Mouse (Mus musculus): Measurements from ENCODE around the gene Izumo4. TPM values are rescaled to one million over a fixed set of nuclear protein-coding genes. Genes with fewer than 3 reads are reported as not detected.

The Izumo4 gene
- polyA plus RNA-seq, 1 experiment: 1.9 TPM

DNA sequence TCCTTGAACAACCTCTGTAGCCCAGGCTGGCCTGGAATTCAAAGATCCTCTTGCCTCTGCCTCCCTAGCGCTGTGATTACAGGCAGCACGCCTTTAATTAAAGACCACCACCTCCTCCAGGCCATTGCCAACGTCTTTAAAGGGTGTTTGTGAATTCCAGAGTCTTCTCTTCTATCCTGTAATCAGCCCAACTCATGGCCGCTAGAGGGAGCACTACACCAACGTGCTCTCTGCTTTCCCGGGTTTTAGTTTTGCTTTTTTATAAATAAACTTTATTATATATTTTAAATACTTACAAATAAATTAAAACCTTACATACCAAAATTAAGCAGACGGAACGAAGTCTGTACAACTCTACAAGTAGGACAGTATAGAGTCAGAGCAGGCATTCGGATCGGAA is 42.8 kb upstream of the Izumo4 start:
- Histone ChIP-seq H3K4me3 (peak overlapping the region; percentile 13), H3K36me3 (ENCODE audit: control insufficient read depth, insufficient read depth) (no peaks in the 10 kb centered on the region), H3K79me2 (ENCODE audit: control insufficient read depth, insufficient read depth) (peaks cover 13% of the 10 kb centered on the region), H3K27me3 (ENCODE audit: control insufficient read depth, insufficient read depth, insufficient read length) (no peaks in the 10 kb centered on the region), H3ac (ENCODE audit: control insufficient read depth, insufficient read length) (no peak overlapping the region), H3K4me2 (ENCODE audit: low read depth) (peak overlapping the region; percentile 75)
- TF ChIP-seq MYOD1 (IDR thresholded peaks at IDR 0.05; ENCODE audit: control insufficient read depth in 1 of 3, insufficient read length in 2 of 3, low read depth in 2 of 3): no peak
- TF ChIP-seq CEBPB (IDR thresholded peaks at IDR 0.05; ENCODE audit: insufficient read depth, poor library complexity, severe bottlenecking): no peak
- TF ChIP-seq TCF12 (IDR thresholded peaks at IDR 0.05; ENCODE audit: insufficient read depth, poor library complexity, severe bottlenecking): no peak
- TF ChIP-seq USF1 (IDR thresholded peaks at IDR 0.05; ENCODE audit: low read depth): no peak
- no peak for TF ChIP-seq POLR2AphosphoS2 (IDR thresholded peaks at IDR 0.05; ENCODE audit: insufficient read length, low read depth)
- TF ChIP-seq MYOG (IDR thresholded peaks at IDR 0.05; ENCODE audit: control insufficient read depth in 1 of 3, insufficient read depth in 1 of 3, insufficient read length in 2 of 3, low read depth in 2 of 3): no peak
- TF ChIP-seq MAX (IDR thresholded peaks at IDR 0.05; ENCODE audit: low read depth): no peak
- TF ChIP-seq POLR2A (IDR thresholded peaks at IDR 0.05; ENCODE audit: insufficient read length, low read depth): no peak
- TF ChIP-seq TCF3 (IDR thresholded peaks at IDR 0.05; ENCODE audit: insufficient read length, low read depth): no peak
- no peak for TF ChIP-seq REST (IDR thresholded peaks at IDR 0.05; ENCODE audit: insufficient read depth, insufficient read length)
- TF ChIP-seq E2F4 (IDR thresholded peaks at IDR 0.05; ENCODE audit: insufficient read depth): no peak
- no peak for TF ChIP-seq SRF (IDR thresholded peaks at IDR 0.05; ENCODE audit: control insufficient read depth, insufficient read length, low read depth)

- H3K36me3 ChIP-seq (ENCODE audit: control insufficient read depth, insufficient read depth): no peaks in the 10 kb centered on the region
- H3K4me3 ChIP-seq: no peak overlapping the region
- no peak overlapping the region for H3ac ChIP-seq (ENCODE audit: control insufficient read depth, insufficient read length)
- H3K79me2 ChIP-seq (ENCODE audit: control insufficient read depth, insufficient read depth): no peaks in the 10 kb centered on the region
- TF ChIP-seq E2F4 (IDR thresholded peaks at IDR 0.05; ENCODE audit: insufficient read depth) (no peak), POLR2A (IDR thresholded peaks at IDR 0.05; ENCODE audit: insufficient read length, low read depth) (no peak), MYOD1 (IDR thresholded peaks at IDR 0.05; ENCODE audit: control insufficient read depth in 1 of 3, insufficient read length in 2 of 3, low read depth in 2 of 3) (no peak), USF1 (IDR thresholded peaks at IDR 0.05; ENCODE audit: low read depth) (no peak), TCF3 (IDR thresholded peaks at IDR 0.05; ENCODE audit: insufficient read length, low read depth) (no peak), TCF12 (IDR thresholded peaks at IDR 0.05; ENCODE audit: insufficient read depth, poor library complexity, severe bottlenecking) (no peak), REST (IDR thresholded peaks at IDR 0.05; ENCODE audit: insufficient read depth, insufficient read length) (no peak), POLR2AphosphoS2 (IDR thresholded peaks at IDR 0.05; ENCODE audit: insufficient read length, low read depth) (no peak), MYOG (IDR thresholded peaks at IDR 0.05; ENCODE audit: control insufficient read depth in 1 of 3, insufficient read depth in 1 of 3, insufficient read length in 2 of 3, low read depth in 2 of 3) (no peak), CEBPB (IDR thresholded peaks at IDR 0.05; ENCODE audit: insufficient read depth, poor library complexity, severe bottlenecking) (no peak), MAX (IDR thresholded peaks at IDR 0.05; ENCODE audit: low read depth) (no peak), SRF (IDR thresholded peaks at IDR 0.05; ENCODE audit: control insufficient read depth, insufficient read length, low read depth) (no peak)
- no peaks in the 10 kb centered on the region for H3K27me3 ChIP-seq (ENCODE audit: control insufficient read depth, insufficient read depth, insufficient read length)
- no peak overlapping the region for H3K4me2 ChIP-seq (ENCODE audit: low read depth)
Measured at GRCm38 (mm10) chr10:80661149-80661548, 40.8 kb upstream of the Izumo4 start.

DNA sequence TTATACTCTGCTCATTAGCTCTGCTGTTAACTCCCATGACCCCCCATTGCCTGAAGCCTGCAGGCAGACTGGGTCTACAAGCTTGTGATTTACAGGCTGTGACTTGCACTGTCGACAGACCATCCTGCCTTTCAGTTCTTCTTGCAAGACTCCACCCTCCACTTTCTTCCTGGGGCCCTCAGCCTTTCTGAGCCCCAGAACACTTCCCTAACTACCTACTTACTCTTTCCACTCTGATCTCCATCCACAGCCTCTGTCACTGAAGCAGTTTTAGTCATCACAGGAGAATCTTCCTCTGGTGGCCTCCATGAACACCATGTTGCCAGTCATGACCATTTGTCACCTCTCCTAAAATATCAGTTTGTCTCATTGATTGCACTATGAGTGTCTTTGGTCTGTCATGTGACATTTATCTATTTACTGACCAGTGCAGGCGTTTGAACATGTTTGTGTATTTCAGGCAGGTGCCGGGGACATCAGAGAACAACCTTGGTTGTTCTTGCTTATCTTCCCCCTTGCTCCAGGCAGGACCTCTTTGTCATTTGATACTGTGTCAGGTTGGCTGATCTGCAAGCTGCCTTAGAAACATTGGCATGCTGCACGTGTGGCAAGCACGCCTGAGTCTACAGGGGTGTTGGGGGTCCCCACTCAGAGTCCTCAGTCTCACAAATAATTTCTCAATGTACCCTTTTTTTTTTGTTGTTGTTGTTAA is 38.3 kb upstream of the Izumo4 start:
- Histone ChIP-seq H3K27me3 (ENCODE audit: control insufficient read depth, insufficient read depth, insufficient read length) (no peaks in the 10 kb centered on the region), H3K79me2 (ENCODE audit: control insufficient read depth, insufficient read depth) (no peaks in the 10 kb centered on the region), H3ac (ENCODE audit: control insufficient read depth, insufficient read length) (no peak overlapping the region), H3K36me3 (ENCODE audit: control insufficient read depth, insufficient read depth) (no peaks in the 10 kb centered on the region), H3K4me2 (ENCODE audit: low read depth) (peak overlapping the region; percentile 68), H3K4me3 (no peak overlapping the region)
- TF ChIP-seq MYOD1 (IDR thresholded peaks at IDR 0.05; ENCODE audit: control insufficient read depth in 1 of 3, insufficient read length in 2 of 3, low read depth in 2 of 3) (no peak), CEBPB (IDR thresholded peaks at IDR 0.05; ENCODE audit: insufficient read depth, poor library complexity, severe bottlenecking) (no peak), E2F4 (IDR thresholded peaks at IDR 0.05; ENCODE audit: insufficient read depth) (no peak), POLR2A (IDR thresholded peaks at IDR 0.05; ENCODE audit: insufficient read length, low read depth) (no peak)

DNA sequence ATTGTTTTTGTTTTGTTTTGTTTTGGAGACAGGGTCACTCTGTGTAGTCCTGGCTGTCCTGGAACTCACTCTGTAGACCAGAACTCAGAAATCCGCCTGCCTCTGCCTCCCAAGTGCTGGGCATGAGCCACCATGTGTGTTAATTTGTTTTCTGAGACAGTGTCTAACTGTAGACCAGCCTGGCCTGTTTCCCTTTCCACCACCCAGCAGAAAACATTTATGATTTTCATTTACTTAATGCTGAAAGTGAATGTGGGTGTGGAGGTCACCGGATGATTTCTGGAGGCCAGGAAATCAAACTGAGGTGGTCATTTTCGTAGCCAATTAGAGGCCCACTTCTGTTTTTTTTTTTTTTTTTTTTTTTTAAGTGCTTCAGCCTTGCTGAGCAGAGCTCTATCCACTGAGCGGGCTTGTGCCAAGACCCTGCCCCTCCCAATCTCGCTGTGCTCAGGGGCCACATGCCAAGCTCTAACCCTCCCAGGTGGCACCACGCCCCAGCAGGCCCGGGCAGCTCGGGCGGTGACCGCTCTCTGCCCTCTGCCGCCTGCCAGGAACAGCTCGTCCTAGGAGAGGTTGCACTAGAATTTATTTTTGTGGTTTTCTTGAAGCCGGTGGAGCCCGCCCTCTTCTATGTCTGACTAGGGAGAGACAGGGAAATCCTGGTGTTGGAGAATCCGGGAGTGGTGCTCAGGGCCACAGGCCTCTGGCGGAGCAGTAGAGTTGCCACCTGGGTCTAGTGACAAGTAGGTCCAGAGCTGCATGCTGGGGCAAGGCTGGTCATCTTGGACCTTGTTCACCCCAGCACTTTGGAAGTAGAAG is 37.6 kb upstream of the Izumo4 start:
- Histone ChIP-seq H3K4me2 (ENCODE audit: low read depth) (peak overlapping the region; percentile 68), H3ac (ENCODE audit: control insufficient read depth, insufficient read length) (no peak overlapping the region), H3K4me3 (no peak overlapping the region), H3K79me2 (ENCODE audit: control insufficient read depth, insufficient read depth) (no peaks in the 10 kb centered on the region), H3K36me3 (ENCODE audit: control insufficient read depth, insufficient read depth) (no peaks in the 10 kb centered on the region), H3K27me3 (ENCODE audit: control insufficient read depth, insufficient read depth, insufficient read length) (no peaks in the 10 kb centered on the region)
- TF ChIP-seq TCF12 (IDR thresholded peaks at IDR 0.05; ENCODE audit: insufficient read depth, poor library complexity, severe bottlenecking): peak; percentile 1
- TF ChIP-seq TCF3 (IDR thresholded peaks at IDR 0.05; ENCODE audit: insufficient read length, low read depth): no peak
- peak; percentile 58 for TF ChIP-seq POLR2A (IDR thresholded peaks at IDR 0.05; ENCODE audit: insufficient read length, low read depth)
- TF ChIP-seq SRF (IDR thresholded peaks at IDR 0.05; ENCODE audit: control insufficient read depth, insufficient read length, low read depth): no peak
- no peak for TF ChIP-seq REST (IDR thresholded peaks at IDR 0.05; ENCODE audit: insufficient read depth, insufficient read length)
- peak; percentile 90 for TF ChIP-seq POLR2AphosphoS2 (IDR thresholded peaks at IDR 0.05; ENCODE audit: insufficient read length, low read depth)
- no peak for TF ChIP-seq E2F4 (IDR thresholded peaks at IDR 0.05; ENCODE audit: insufficient read depth)
- TF ChIP-seq USF1 (IDR thresholded peaks at IDR 0.05; ENCODE audit: low read depth): no peak
- TF ChIP-seq MYOG (IDR thresholded peaks at IDR 0.05; ENCODE audit: control insufficient read depth in 1 of 3, insufficient read depth in 1 of 3, insufficient read length in 2 of 3, low read depth in 2 of 3): peak in 2 of 3 experiments; percentile 40 to 87
- peak in 1 of 3 experiments; percentile 72 for TF ChIP-seq MYOD1 (IDR thresholded peaks at IDR 0.05; ENCODE audit: control insufficient read depth in 1 of 3, insufficient read length in 2 of 3, low read depth in 2 of 3)

Data from myocyte (in vitro differentiated cells).